Mouse (Mus musculus): ENCODE results near the gene Lipt1. TPM values are rescaled to one million over a fixed set of nuclear protein-coding genes. Genes with fewer than 3 reads are reported as not detected.

Lipt1 gene
- 3.6 and 4.4 TPM in 2 replicates for polyA plus RNA-seq (2015; fragmentation: Nextera tagmentation; extraction: Ambion mirVana)

GRCm38 (mm10) chr1:37871704-37872103 lies at the start of gene Lipt1:
TSS of gene Lipt1 (plus strand) at chr1:37871738.

GRCm38 (mm10) chr1:37866286-37866685 lies 5.3 kb upstream of the Lipt1 start, which contains the start of gene Tsga10:
TSS of gene Tsga10 (minus strand) at chr1:37866429.

GRCm38 (mm10) chr1:37890025-37890652 lies 18.6 kb downstream of the Lipt1 start, which contains the start of the genes Mitd1 and Mrpl30:
TSS of gene Mitd1 (minus strand) at chr1:37890411.
TSS of gene Mrpl30 (plus strand) at chr1:37890477.

GRCm38 (mm10) chr1:37916393-37916792 lies 44.9 kb downstream of the Lipt1 start, which contains the start of gene Lyg2:
TSS of gene Lyg2 (minus strand) at chr1:37916493.

Other genes with a start within 250 kb of the Lipt1 start
- 1.2 and 1.4 TPM in 2 replicates for gene 2010300C02Rik, start 151.7 kb upstream of the Lipt1 start, polyA plus RNA-seq (2015; fragmentation: Nextera tagmentation; extraction: Ambion mirVana)
- 3.2 and 3.5 TPM in 2 replicates for gene Tsga10, start 5.3 kb upstream of the Lipt1 start, polyA plus RNA-seq (2015; fragmentation: Nextera tagmentation; extraction: Ambion mirVana)
- 27.4 and 28.6 TPM in 2 replicates for gene Mitd1, start 18.7 kb downstream of the Lipt1 start, polyA plus RNA-seq (2015; fragmentation: Nextera tagmentation; extraction: Ambion mirVana)
- 208 and 214 TPM in 2 replicates for gene Mrpl30, start 18.7 kb downstream of the Lipt1 start, polyA plus RNA-seq (2015; fragmentation: Nextera tagmentation; extraction: Ambion mirVana)
- not detected in 2 replicates for gene Lyg2, start 44.8 kb downstream of the Lipt1 start, polyA plus RNA-seq (2015; fragmentation: Nextera tagmentation; extraction: Ambion mirVana)
- gene Lyg1, start 86.0 kb downstream of the Lipt1 start, polyA plus RNA-seq (2015; fragmentation: Nextera tagmentation; extraction: Ambion mirVana) = not detected in 2 replicates
- gene Txndc9, start 126.2 kb downstream of the Lipt1 start, polyA plus RNA-seq (2015; fragmentation: Nextera tagmentation; extraction: Ambion mirVana) = 78.2 and 82.0 TPM in 2 replicates
- gene Eif5b, start 126.3 kb downstream of the Lipt1 start, polyA plus RNA-seq (2015; fragmentation: Nextera tagmentation; extraction: Ambion mirVana) = 25.9 and 26.9 TPM in 2 replicates